Mouse (Mus musculus): ENCODE results near the gene Olfr57.
"Not testable (repeated sequence)": the region's sequence is repeated elsewhere in the genome, so short reads cannot be mapped to it uniquely, and the experiment has no call there.

The Olfr57 gene

GRCm38 (mm10) chr10:79028441-79028840 lies at the start of gene Olfr57:
Gene Olfr57 (plus strand): TSS chr10:79028741.
- DNase-seq (ENCODE audit: low spot score in 2 of 2), result no peak

GRCm38 (mm10) chr10:78980750-78981149 lies 47.8 kb upstream of the Olfr57 start, which contains the start of gene Olfr1352:
Gene Olfr1352 (plus strand): TSS chr10:78981050.
- DNase-seq (ENCODE audit: low spot score in 2 of 2), result no peak

GRCm38 (mm10) chr10:79012172-79012571 lies 16.4 kb upstream of the Olfr57 start, which contains the start of gene Olfr1351:
Gene Olfr1351 (plus strand): TSS chr10:79012472.
- DNase-seq (ENCODE audit: low spot score in 2 of 2), result no peak

- DNase-seq (ENCODE audit: low spot score in 2 of 2), result not testable (repeated sequence)
These were observed 13.9 kb downstream of the Olfr57 start for GRCm38 (mm10) chr10:79042457-79042856.

GRCm38 (mm10) chr10:79057370-79057769 lies 28.8 kb downstream of the Olfr57 start:
- not testable (repeated sequence) for DNase-seq (ENCODE audit: low spot score in 2 of 2)

All from spleen, postnatal 4 days (tissue).